Mouse (Mus musculus) gonadal fat pad, adult 2 months (tissue): Measurements from ENCODE around the gene Ankrd1. TPM values are rescaled to one million over a fixed set of nuclear protein-coding genes. Genes with fewer than 3 reads are reported as not detected.

Experiments
- DNase-seq: peaks from one replicate; pipeline ENCODE4 v3.0.0-alpha.2; 2012; ENCODE audit warnings: low read depth
- polyA plus RNA-seq: library from polyadenylated mRNA; depleted of rRNA; stranded (reverse); fragments of >200 nt; gene quantifications from 2 replicates; pipeline ENCODE4 v1.2.3, GENCODE M21; 2012; rRNA removed

Ankrd1 gene
- 0.10 and 0.11 TPM in 2 replicates for polyA plus RNA-seq

GRCm38 (mm10) chr19:36119783-36120471 lies at the start of gene Ankrd1:
TSS of gene Ankrd1 (minus strand) at chr19:36120099.
- DNase-seq, result no peak

GRCm38 (mm10) chr19:36169101-36169500 lies 49.2 kb upstream of the Ankrd1 start:
- DNase-seq, result no peak

GRCm38 (mm10) chr19:36168121-36168520 lies 48.2 kb upstream of the Ankrd1 start:
- DNase-seq, result no peak

- no peak for DNase-seq
Observed at GRCm38 (mm10) chr19:36167291-36167896, 47.5 kb upstream of the Ankrd1 start.

GRCm38 (mm10) chr19:36166401-36167160 lies 46.7 kb upstream of the Ankrd1 start:
- DNase-seq, result no peak

GRCm38 (mm10) chr19:36165351-36165750 lies 45.5 kb upstream of the Ankrd1 start:
- no peak for DNase-seq

- DNase-seq, result no peak
Observed at GRCm38 (mm10) chr19:36150241-36151007, 30.5 kb upstream of the Ankrd1 start.

- no peak for DNase-seq
Observed at GRCm38 (mm10) chr19:36148578-36148977, 28.7 kb upstream of the Ankrd1 start.

GRCm38 (mm10) chr19:36143571-36143970 lies 23.7 kb upstream of the Ankrd1 start:
- no peak for DNase-seq

- no peak for DNase-seq
Observed at GRCm38 (mm10) chr19:36133731-36134130, 13.8 kb upstream of the Ankrd1 start.

- no peak for DNase-seq
Observed at GRCm38 (mm10) chr19:36133064-36133463, 13.2 kb upstream of the Ankrd1 start.

- no peak for DNase-seq
Observed at GRCm38 (mm10) chr19:36131990-36132389, 12.1 kb upstream of the Ankrd1 start.

- DNase-seq, result no peak
Observed at GRCm38 (mm10) chr19:36130181-36130580, 10.3 kb upstream of the Ankrd1 start.

GRCm38 (mm10) chr19:36129643-36130042 lies 9.7 kb upstream of the Ankrd1 start:
- DNase-seq, result no peak

GRCm38 (mm10) chr19:36129213-36129612 lies 9.3 kb upstream of the Ankrd1 start:
- peak; percentile 5 for DNase-seq

GRCm38 (mm10) chr19:36128440-36128839 lies 8.5 kb upstream of the Ankrd1 start:
- DNase-seq, result no peak

GRCm38 (mm10) chr19:36124203-36124602 lies 4.3 kb upstream of the Ankrd1 start:
- no peak for DNase-seq

- DNase-seq, result no peak
Observed at GRCm38 (mm10) chr19:36119219-36119618, 680 bp downstream of the Ankrd1 start.

- no peak for DNase-seq
Observed at GRCm38 (mm10) chr19:36116185-36116584, 3.7 kb downstream of the Ankrd1 start.

GRCm38 (mm10) chr19:36112007-36112406 lies 7.9 kb downstream of the Ankrd1 start:
- DNase-seq, result no peak

- no peak for DNase-seq
Observed at GRCm38 (mm10) chr19:36111054-36111895, 8.6 kb downstream of the Ankrd1 start.
